Mouse (Mus musculus): ENCODE measurements around the gene Ddah1. TPM values are rescaled to one million over a fixed set of nuclear protein-coding genes. Genes with fewer than 3 reads are reported as not detected.
"Not testable (repeated sequence)": the region's sequence is repeated elsewhere in the genome, so short reads cannot be mapped to it uniquely, and the experiment has no call there.

Gene Ddah1
- polyA plus RNA-seq, 1 experiment from 2014 or later: 40.5 TPM

GRCm38 (mm10) chr3:145858388-145858787 lies 99.9 kb downstream of the Ddah1 start:
- Histone ChIP-seq H3K4me2 (ENCODE audit: low read depth, low read length) (no peak overlapping the region), H3K4me3 (ENCODE audit: low read length) (no peak overlapping the region), H3K9ac (ENCODE audit: low read depth, low read length) (no peak overlapping the region), H3K27ac (ENCODE audit: low read length) (no peak overlapping the region), H3K27me3 (replicated peaks; ENCODE audit: control insufficient read depth, insufficient read depth, low read length) (no peaks in the 10 kb centered on the region), H3K4me1 (ENCODE audit: control insufficient read depth, insufficient read depth, low read length) (no peaks in the 10 kb centered on the region), H3K9me3 (ENCODE audit: control insufficient read depth, low read length) (0 out of 2 replicates have a peak, but pooled peaks cover 2% of the 10 kb centered on the region), H3K36me3 (ENCODE audit: control insufficient read depth, insufficient read depth, low read length) (no peaks in the 10 kb centered on the region)
- ATAC-seq: no peak
- WGBS: 85% methylated on average over 5 of the region's 5 CpGs

DNA sequence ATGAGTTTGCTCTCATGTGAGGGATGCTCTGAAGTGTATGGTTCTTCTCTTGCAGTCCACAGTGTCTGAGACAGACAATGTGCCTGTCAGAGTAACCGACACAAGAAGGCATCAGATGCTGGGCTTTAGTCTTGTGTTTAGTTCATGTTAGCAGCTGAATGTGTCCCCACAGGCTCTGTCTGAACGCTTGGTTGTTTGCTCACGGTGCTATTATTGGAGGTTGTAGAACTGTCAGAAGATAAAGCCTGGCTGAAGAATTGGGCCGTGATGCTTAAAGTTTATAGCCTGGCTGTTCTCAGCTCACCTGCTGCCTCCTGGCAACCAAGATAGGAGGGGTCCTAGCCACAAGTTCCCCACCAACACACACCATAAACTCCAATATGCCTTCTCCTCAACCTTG lies 104.0 kb downstream of the Ddah1 start:
- no peaks in the 10 kb centered on the region for H3K9me3 ChIP-seq (ENCODE audit: control insufficient read depth, low read length)
- WGBS: 30% methylated on average over 4 of the region's 4 CpGs
- no peaks in the 10 kb centered on the region for H3K4me1 ChIP-seq (ENCODE audit: control insufficient read depth, insufficient read depth, low read length)
- ATAC-seq: no peak
- no peak overlapping the region for H3K27ac ChIP-seq (ENCODE audit: low read length)
- no peak overlapping the region for H3K4me2 ChIP-seq (ENCODE audit: low read depth, low read length)
- H3K27me3 ChIP-seq (replicated peaks; ENCODE audit: control insufficient read depth, insufficient read depth, low read length): no peaks in the 10 kb centered on the region
- no peak overlapping the region for H3K9ac ChIP-seq (ENCODE audit: low read depth, low read length)
- H3K36me3 ChIP-seq (ENCODE audit: control insufficient read depth, insufficient read depth, low read length): no peaks in the 10 kb centered on the region
- H3K4me3 ChIP-seq (ENCODE audit: low read length): no peak overlapping the region

GRCm38 (mm10) chr3:145864033-145864712 lies 105.7 kb downstream of the Ddah1 start:
- Histone ChIP-seq H3K4me3 (ENCODE audit: low read length) (no peak overlapping the region), H3K9ac (ENCODE audit: low read depth, low read length) (no peak overlapping the region), H3K27me3 (replicated peaks; ENCODE audit: control insufficient read depth, insufficient read depth, low read length) (no peaks in the 10 kb centered on the region), H3K9me3 (ENCODE audit: control insufficient read depth, low read length) (no peaks in the 10 kb centered on the region), H3K27ac (ENCODE audit: low read length) (no peak overlapping the region), H3K4me2 (ENCODE audit: low read depth, low read length) (no peak overlapping the region), H3K4me1 (ENCODE audit: control insufficient read depth, insufficient read depth, low read length) (no peaks in the 10 kb centered on the region), H3K36me3 (ENCODE audit: control insufficient read depth, insufficient read depth, low read length) (no peaks in the 10 kb centered on the region)
- WGBS: 78% methylated on average over 8 of the region's 8 CpGs
- no peak for ATAC-seq

DNA sequence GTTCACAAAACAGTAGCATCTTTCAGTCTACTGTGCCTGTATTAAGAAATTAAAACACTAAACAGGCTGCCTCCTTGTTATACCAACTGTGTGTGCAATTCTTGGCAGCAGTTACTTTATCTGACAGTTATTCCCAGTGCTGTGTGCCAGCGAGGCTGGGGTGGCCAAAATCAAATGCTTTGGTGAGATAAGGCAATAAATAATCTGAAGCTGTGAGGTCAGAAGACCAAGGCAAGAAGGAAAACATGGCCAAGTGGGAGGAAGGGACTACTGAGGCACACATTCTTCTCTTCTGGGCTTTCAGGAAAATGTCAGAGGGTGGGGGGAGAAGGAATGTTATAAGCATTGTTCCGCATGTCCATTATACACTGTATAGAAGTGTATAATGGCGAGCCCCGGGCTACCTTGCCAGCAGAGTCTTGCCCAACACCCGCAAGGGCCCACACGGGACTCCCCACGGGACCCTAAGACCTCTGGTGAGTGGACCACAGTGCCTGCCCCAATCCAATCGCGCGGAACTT lies 106.3 kb downstream of the Ddah1 start:
- H3K9me3 ChIP-seq (ENCODE audit: control insufficient read depth, low read length): no peaks in the 10 kb centered on the region
- H3K9ac ChIP-seq (ENCODE audit: low read depth, low read length): no peak overlapping the region
- H3K36me3 ChIP-seq (ENCODE audit: control insufficient read depth, insufficient read depth, low read length): no peaks in the 10 kb centered on the region
- H3K27me3 ChIP-seq (replicated peaks; ENCODE audit: control insufficient read depth, insufficient read depth, low read length): no peaks in the 10 kb centered on the region
- H3K4me2 ChIP-seq (ENCODE audit: low read depth, low read length): no peak overlapping the region
- no peak for ATAC-seq
- H3K27ac ChIP-seq (ENCODE audit: low read length): no peak overlapping the region
- no peak overlapping the region for H3K4me3 ChIP-seq (ENCODE audit: low read length)
- H3K4me1 ChIP-seq (ENCODE audit: control insufficient read depth, insufficient read depth, low read length): no peaks in the 10 kb centered on the region
- WGBS: 87% methylated on average over 7 of the region's 10 CpGs

GRCm38 (mm10) chr3:145872680-145873079 lies 114.2 kb downstream of the Ddah1 start:
- no peak for ATAC-seq
- Histone ChIP-seq H3K9ac (ENCODE audit: low read depth, low read length) (no peak overlapping the region), H3K9me3 (ENCODE audit: control insufficient read depth, low read length) (no peaks in the 10 kb centered on the region), H3K4me3 (ENCODE audit: low read length) (no peak overlapping the region), H3K4me2 (ENCODE audit: low read depth, low read length) (no peak overlapping the region), H3K27ac (ENCODE audit: low read length) (no peak overlapping the region), H3K36me3 (ENCODE audit: control insufficient read depth, insufficient read depth, low read length) (no peaks in the 10 kb centered on the region), H3K27me3 (replicated peaks; ENCODE audit: control insufficient read depth, insufficient read depth, low read length) (no peaks in the 10 kb centered on the region), H3K4me1 (ENCODE audit: control insufficient read depth, insufficient read depth, low read length) (no peaks in the 10 kb centered on the region)
- 87% methylated on average over 9 of the region's 9 CpGs for WGBS

GRCm38 (mm10) chr3:145873271-145873670 lies 114.8 kb downstream of the Ddah1 start:
- H3K9me3 ChIP-seq (ENCODE audit: control insufficient read depth, low read length): no peaks in the 10 kb centered on the region
- 91% methylated on average over 1 of the region's 1 CpGs for WGBS
- H3K27me3 ChIP-seq (replicated peaks; ENCODE audit: control insufficient read depth, insufficient read depth, low read length): no peaks in the 10 kb centered on the region

DNA sequence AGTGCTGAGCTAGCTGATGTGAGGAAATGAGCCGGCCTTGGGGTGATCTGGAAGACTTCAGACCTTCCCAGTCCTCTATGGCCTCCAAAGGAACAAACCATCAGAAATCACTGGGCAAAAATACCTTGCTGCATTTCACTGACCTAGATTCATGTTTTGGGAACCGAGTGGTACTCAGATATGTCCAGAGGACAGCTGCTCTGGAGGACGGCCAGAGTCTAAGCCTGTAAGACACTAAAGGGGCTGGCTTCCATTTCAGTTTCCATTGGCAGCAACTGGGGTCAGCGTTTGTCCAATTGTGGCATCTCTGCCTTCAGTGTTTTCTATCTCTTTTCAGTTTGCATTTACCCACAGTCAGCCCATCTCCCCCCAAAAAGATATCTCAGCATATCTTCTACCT lies 115.7 kb downstream of the Ddah1 start:
- Histone ChIP-seq H3K27ac (ENCODE audit: low read length) (no peak overlapping the region), H3K9me3 (ENCODE audit: control insufficient read depth, low read length) (no peaks in the 10 kb centered on the region), H3K4me1 (ENCODE audit: control insufficient read depth, insufficient read depth, low read length) (no peaks in the 10 kb centered on the region), H3K27me3 (replicated peaks; ENCODE audit: control insufficient read depth, insufficient read depth, low read length) (no peaks in the 10 kb centered on the region), H3K4me2 (ENCODE audit: low read depth, low read length) (no peak overlapping the region), H3K9ac (ENCODE audit: low read depth, low read length) (no peak overlapping the region), H3K4me3 (ENCODE audit: low read length) (no peak overlapping the region), H3K36me3 (ENCODE audit: control insufficient read depth, insufficient read depth, low read length) (no peaks in the 10 kb centered on the region)
- WGBS: 68% methylated on average over 4 of the region's 4 CpGs
- ATAC-seq: no peak

More at GRCm38 (mm10) chr3:145873271-145873670, 114.8 kb downstream of the Ddah1 start:
- no peak overlapping the region for H3K9ac ChIP-seq (ENCODE audit: low read depth, low read length)
- no peaks in the 10 kb centered on the region for H3K36me3 ChIP-seq (ENCODE audit: control insufficient read depth, insufficient read depth, low read length)
- no peak for ATAC-seq
- H3K27ac ChIP-seq (ENCODE audit: low read length): no peak overlapping the region
- no peaks in the 10 kb centered on the region for H3K4me1 ChIP-seq (ENCODE audit: control insufficient read depth, insufficient read depth, low read length)
- H3K4me3 ChIP-seq (ENCODE audit: low read length): no peak overlapping the region
- H3K4me2 ChIP-seq (ENCODE audit: low read depth, low read length): no peak overlapping the region

DNA sequence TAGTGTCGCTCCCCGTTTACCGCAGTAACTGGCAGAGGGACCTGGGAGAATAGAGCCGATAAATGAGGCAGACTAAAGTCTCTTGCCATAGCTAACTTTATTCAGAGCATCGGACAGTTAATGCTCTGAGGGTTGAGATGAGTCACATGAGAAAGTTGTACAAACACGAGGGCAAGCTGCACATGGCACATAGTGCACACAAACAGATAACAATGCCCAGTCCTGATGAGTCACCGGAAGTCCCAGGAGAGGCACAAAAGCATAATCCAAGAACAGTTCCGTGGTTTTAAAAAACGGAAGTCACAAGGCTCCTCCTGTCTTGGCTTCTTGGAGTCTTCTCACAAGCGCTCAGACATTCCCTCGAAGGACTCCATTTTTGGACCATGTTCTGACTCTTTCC lies 117.6 kb downstream of the Ddah1 start:
- H3K27me3 ChIP-seq (replicated peaks; ENCODE audit: control insufficient read depth, insufficient read depth, low read length): no peaks in the 10 kb centered on the region
- no peaks in the 10 kb centered on the region for H3K36me3 ChIP-seq (ENCODE audit: control insufficient read depth, insufficient read depth, low read length)
- no peak overlapping the region for H3K4me3 ChIP-seq (ENCODE audit: low read length)
- no peaks in the 10 kb centered on the region for H3K9me3 ChIP-seq (ENCODE audit: control insufficient read depth, low read length)
- no peak overlapping the region for H3K9ac ChIP-seq (ENCODE audit: low read depth, low read length)
- H3K4me1 ChIP-seq (ENCODE audit: control insufficient read depth, insufficient read depth, low read length): no peaks in the 10 kb centered on the region
- no peak overlapping the region for H3K27ac ChIP-seq (ENCODE audit: low read length)
- no peak overlapping the region for H3K4me2 ChIP-seq (ENCODE audit: low read depth, low read length)
- ATAC-seq: no peak
- WGBS: 82% methylated on average over 11 of the region's 11 CpGs

DNA sequence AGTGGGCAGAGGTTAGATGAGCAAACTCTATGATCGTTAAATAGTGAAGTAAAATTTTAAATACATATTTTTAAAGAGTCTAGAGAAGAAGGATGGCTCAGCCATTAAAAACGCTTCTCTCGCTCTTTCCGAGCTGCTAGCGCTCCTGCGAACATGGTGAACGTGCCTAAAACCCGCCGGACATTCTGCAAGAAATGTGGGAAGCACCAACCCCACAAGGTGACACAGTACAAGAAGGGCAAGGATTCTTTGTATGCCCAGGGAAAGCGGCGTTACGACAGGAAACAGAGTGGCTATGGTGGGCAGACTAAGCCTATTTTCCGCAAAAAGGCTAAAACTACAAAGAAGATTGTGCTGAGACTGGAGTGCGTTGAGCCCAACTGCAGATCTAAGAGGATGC lies 120.4 kb downstream of the Ddah1 start:
- not testable (repeated sequence) for H3K4me3 ChIP-seq (ENCODE audit: low read length); H3K4me1 ChIP-seq (ENCODE audit: control insufficient read depth, insufficient read depth, low read length); H3K9me3 ChIP-seq (ENCODE audit: control insufficient read depth, low read length); H3K27ac ChIP-seq (ENCODE audit: low read length); H3K36me3 ChIP-seq (ENCODE audit: control insufficient read depth, insufficient read depth, low read length); H3K4me2 ChIP-seq (ENCODE audit: low read depth, low read length); ATAC-seq; H3K27me3 ChIP-seq (replicated peaks; ENCODE audit: control insufficient read depth, insufficient read depth, low read length); H3K9ac ChIP-seq (ENCODE audit: low read depth, low read length)
- WGBS: 89% methylated on average over 13 of the region's 14 CpGs

DNA sequence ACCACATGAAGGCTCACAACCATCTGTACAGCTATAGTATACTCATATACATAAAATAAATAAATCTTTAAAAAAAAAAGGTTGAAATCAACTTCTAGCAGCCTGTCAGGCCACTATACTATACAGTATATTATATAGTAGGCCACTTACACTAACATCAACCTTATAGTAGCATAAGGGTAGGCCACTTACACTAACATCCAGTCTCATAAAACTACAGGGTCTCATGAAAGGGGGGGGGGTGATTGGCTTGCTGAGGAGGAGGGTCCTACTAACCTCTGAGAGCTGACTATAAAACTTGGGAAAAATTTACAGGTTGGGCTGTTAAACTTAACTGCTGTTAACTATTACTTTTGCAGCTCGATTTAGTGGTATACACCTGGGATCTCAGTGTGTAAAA lies 121.9 kb downstream of the Ddah1 start:
- no peak overlapping the region for H3K4me2 ChIP-seq (ENCODE audit: low read depth, low read length)
- no peaks in the 10 kb centered on the region for H3K27me3 ChIP-seq (replicated peaks; ENCODE audit: control insufficient read depth, insufficient read depth, low read length)
- H3K4me1 ChIP-seq (ENCODE audit: control insufficient read depth, insufficient read depth, low read length): no peaks in the 10 kb centered on the region
- H3K36me3 ChIP-seq (ENCODE audit: control insufficient read depth, insufficient read depth, low read length): no peaks in the 10 kb centered on the region
- 82% methylated on average over 1 of the region's 1 CpGs for WGBS
- H3K9me3 ChIP-seq (ENCODE audit: control insufficient read depth, low read length): no peaks in the 10 kb centered on the region
- H3K27ac ChIP-seq (ENCODE audit: low read length): no peak overlapping the region
- no peak overlapping the region for H3K9ac ChIP-seq (ENCODE audit: low read depth, low read length)
- H3K4me3 ChIP-seq (ENCODE audit: low read length): no peak overlapping the region
- ATAC-seq: no peak

All from intestine, embryonic 16.5 days (tissue).